Mouse (Mus musculus) c-Kit-positive CD71-negative TER-119-negative erythroid progenitor cells, embryonic 14.5 days (primary cell): ENCODE measurements around the gene Efs.

ENCODE experiments used
- DNase-seq: peaks from one replicate; pipeline ENCODE4 v3.0.0-alpha.2; 2013; ENCODE audit warnings: low read depth

Gene Efs

DNA sequence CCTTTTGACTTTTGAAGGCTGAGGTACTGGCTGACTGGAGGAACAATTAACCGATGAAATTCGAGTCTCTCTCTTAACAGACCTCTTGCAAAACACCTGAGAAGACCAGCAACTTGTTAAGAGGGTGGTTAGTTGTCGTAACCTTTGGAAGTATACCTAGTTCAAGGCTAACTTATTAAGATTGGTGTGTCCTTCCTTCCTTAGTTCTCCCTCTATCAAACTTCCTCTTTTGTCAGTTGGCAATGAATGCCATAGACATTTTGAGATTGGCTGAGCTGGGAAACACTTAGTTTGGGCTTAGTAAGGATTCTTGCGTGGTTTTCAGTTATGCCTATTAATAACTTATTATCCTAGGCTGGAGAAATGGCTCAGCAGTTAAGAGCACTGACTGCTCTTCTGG, 57.9 kb downstream of the Efs start:
- no peak for DNase-seq

DNA sequence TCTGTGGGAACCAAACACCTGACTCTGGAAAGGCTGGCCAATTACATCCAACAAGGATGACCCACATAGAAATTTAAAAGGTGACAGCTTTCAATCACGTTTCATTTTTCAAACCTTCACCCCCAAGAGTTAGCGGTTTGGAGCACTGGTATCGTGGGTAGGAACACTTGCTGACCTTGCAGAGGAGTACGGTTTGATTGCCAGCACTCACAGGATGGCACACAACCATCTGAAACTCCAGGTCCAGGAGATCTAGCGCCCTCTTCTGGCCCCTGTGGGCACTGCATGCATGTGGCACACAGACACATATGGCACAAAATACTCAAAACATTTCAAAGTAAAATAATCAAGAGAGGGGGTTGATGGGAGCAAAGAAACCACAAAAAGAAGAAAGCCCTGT, 59.0 kb downstream of the Efs start:
- DNase-seq: no peak
